Mouse (Mus musculus) left cerebral cortex, adult 8-10 months (tissue): ENCODE data around the gene Ifi27. TPM values are rescaled to one million over a fixed set of nuclear protein-coding genes. Genes with fewer than 3 reads are reported as not detected.
"Not testable (repeated sequence)": the region's sequence is repeated elsewhere in the genome, so short reads cannot be mapped to it uniquely, and the experiment has no call there.

Source experiments
- DNase-seq, 2 experiments: peaks; one replicate each; pipeline ENCODE4 v3.0.0; 2022; ENCODE audit warnings: low spot score in 2 of 2
- total RNA-seq, 4 experiments: library from RNA; stranded (reverse); gene quantifications; 2 replicates each; pipeline ENCODE4 v1.2.4; 2022

Gene Ifi27
- total RNA-seq, 4 experiments from 2014 or later, result 75.6 to 125 (median 90.7) TPM

GRCm38 (mm10) chr12:103453361-103453760 lies 19.4 kb downstream of the Ifi27 start:
- no peak for DNase-seq

- not testable (repeated sequence) for DNase-seq
Observed at GRCm38 (mm10) chr12:103456727-103457126, 22.7 kb downstream of the Ifi27 start.

- no peak for DNase-seq
Observed at GRCm38 (mm10) chr12:103457140-103457539, 23.1 kb downstream of the Ifi27 start, which contains the start of gene Ifi27l2b. Gene Ifi27l2b (minus strand): TSS chr12:103457223.

GRCm38 (mm10) chr12:103474481-103474880 lies 40.5 kb downstream of the Ifi27 start:
- DNase-seq, result no peak

GRCm38 (mm10) chr12:103476779-103477389 lies 42.9 kb downstream of the Ifi27 start:
- DNase-seq, result no peak

- DNase-seq, result no peak
Observed at GRCm38 (mm10) chr12:103477461-103478015, 43.5 kb downstream of the Ifi27 start.

- DNase-seq, result no peak
Observed at GRCm38 (mm10) chr12:103481671-103482070, 47.7 kb downstream of the Ifi27 start.

GRCm38 (mm10) chr12:103482781-103483180 lies 48.8 kb downstream of the Ifi27 start:
- DNase-seq, result no peak

GRCm38 (mm10) chr12:103484200-103484972 lies 50.4 kb downstream of the Ifi27 start:
- DNase-seq, result not testable (repeated sequence)

GRCm38 (mm10) chr12:103486726-103487125 lies 52.7 kb downstream of the Ifi27 start:
- no peak for DNase-seq

- DNase-seq, result no peak
Observed at GRCm38 (mm10) chr12:103487276-103487675, 53.3 kb downstream of the Ifi27 start.

GRCm38 (mm10) chr12:103487750-103488149 lies 53.7 kb downstream of the Ifi27 start:
- DNase-seq, result no peak

Other genes with a start within 250 kb of the Ifi27 start
- 10 to 100 TPM; 14.3 to 15.5 (median 14.9) TPM for gene Prima1, start 192.1 kb upstream of the Ifi27 start, total RNA-seq
- gene Fam181a, start 123.2 kb upstream of the Ifi27 start, total RNA-seq, result 1 to 10 TPM; 1.9 to 4.9 (median 3.1) TPM
- gene Asb2, start 78.2 kb upstream of the Ifi27 start, total RNA-seq, result 1 to 10 TPM; 4.2 to 7.1 (median 4.7) TPM
- gene Otub2, start 45.5 kb upstream of the Ifi27 start, total RNA-seq, result 10 to 100 TPM; 17.2 to 21.0 (median 18.4) TPM
- gene 9330161L09Rik, start 26.4 kb upstream of the Ifi27 start, total RNA-seq, result 1 to 10 TPM; 3.4 to 5.0 (median 4.2) TPM
- gene Ddx24, start 8.4 kb upstream of the Ifi27 start, total RNA-seq, result 100 to 1,000 TPM; 253 to 278 (median 258) TPM
- 10 to 100 TPM in 1 of 4 experiments, 1 to 10 TPM in 3; 1.3 to 12.1 (median 5.3) TPM for gene Ifi27l2a, start 9.5 kb downstream of the Ifi27 start, total RNA-seq
- not detected for gene Ifi27l2b, start 23.0 kb downstream of the Ifi27 start, total RNA-seq
- 10 to 100 TPM; 24.7 to 31.9 (median 29.3) TPM for gene Ppp4r4, start 98.1 kb downstream of the Ifi27 start, total RNA-seq
- not detected for gene Serpina10, start 197.2 kb downstream of the Ifi27 start, total RNA-seq
- gene Serpina6, start 223.0 kb downstream of the Ifi27 start, total RNA-seq, result not detected
- not detected for gene Serpina16, start 241.9 kb downstream of the Ifi27 start, total RNA-seq